Mouse (Mus musculus): Measurements from ENCODE around the gene Sult1a1. TPM values are rescaled to one million over a fixed set of nuclear protein-coding genes. Genes with fewer than 3 reads are reported as not detected.
"Not testable (repeated sequence)": the region's sequence is repeated elsewhere in the genome, so short reads cannot be mapped to it uniquely, and the experiment has no call there.

Gene Sult1a1
- total RNA-seq, 2 experiments from 2014 or later, result 9.5 to 11.1 TPM

GRCm38 (mm10) chr7:126697838-126698237, 21.6 kb upstream of the Sult1a1 start:
- DNase-seq (ENCODE audit: extremely low spot score in 1 of 2, low spot score in 1 of 2), result no peak

- no peak for DNase-seq (ENCODE audit: extremely low spot score in 1 of 2, low spot score in 1 of 2)
These were observed 20.7 kb upstream of the Sult1a1 start for GRCm38 (mm10) chr7:126696886-126697285.

GRCm38 (mm10) chr7:126696303-126696702, 20.1 kb upstream of the Sult1a1 start:
- no peak for DNase-seq (ENCODE audit: extremely low spot score in 1 of 2, low spot score in 1 of 2)

GRCm38 (mm10) chr7:126695631-126696207, 19.5 kb upstream of the Sult1a1 start, which contains the start of gene Slx1b:
Gene Slx1b, minus strand, starts transcription at chr7:126695784.
- DNase-seq (ENCODE audit: extremely low spot score in 1 of 2, low spot score in 1 of 2), result peak; percentile 84 to 88

DNA sequence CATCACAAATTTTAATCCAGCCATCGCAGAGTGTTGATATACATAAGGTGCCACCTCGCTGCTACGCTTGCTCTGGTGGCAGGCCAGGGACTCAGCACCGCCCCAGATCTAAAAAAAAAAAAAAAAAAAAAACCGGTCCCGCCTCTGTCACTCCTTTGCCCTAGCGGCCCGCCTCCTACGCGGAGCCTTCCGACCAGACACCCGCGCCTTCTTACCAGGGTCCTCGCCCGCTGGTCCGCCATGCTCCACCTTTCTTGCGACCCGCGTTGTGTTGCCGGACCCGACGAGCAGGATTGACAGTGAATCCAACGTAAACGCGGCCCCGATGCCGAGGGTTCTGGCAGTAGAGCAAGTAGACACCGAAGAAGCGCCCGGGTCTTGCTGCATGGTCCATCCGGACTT, 19.0 kb upstream of the Sult1a1 start, which contains the start of gene Bola2:
Bola2 (plus strand) TSS at position 192 of the 402 bp plus-strand sequence.
- peak in 1 of 2 experiments; percentile 48 for DNase-seq (ENCODE audit: extremely low spot score in 1 of 2, low spot score in 1 of 2)

- DNase-seq (ENCODE audit: extremely low spot score in 1 of 2, low spot score in 1 of 2), result no peak
These were observed 18.3 kb upstream of the Sult1a1 start for GRCm38 (mm10) chr7:126694441-126695051.

GRCm38 (mm10) chr7:126693781-126694180, 17.5 kb upstream of the Sult1a1 start:
- no peak for DNase-seq (ENCODE audit: extremely low spot score in 1 of 2, low spot score in 1 of 2)

DNA sequence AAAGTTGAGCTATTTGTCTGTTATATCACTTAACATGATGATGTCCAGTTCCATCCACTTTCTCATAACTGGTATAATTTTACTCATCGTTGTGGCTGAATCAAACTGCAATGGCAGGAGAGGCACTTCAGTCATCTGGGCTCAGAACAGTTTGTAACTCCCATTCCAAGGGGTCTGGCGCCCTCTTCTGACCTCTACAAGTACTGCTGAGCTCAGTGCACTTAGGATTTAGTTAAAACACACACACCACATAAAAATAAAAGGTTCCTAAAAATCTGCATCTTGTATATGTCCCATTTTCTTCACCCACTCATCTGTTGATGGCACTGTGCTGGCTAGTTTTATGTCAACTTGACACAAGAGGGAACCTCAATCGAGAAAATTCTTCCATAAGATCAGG, 17.0 kb upstream of the Sult1a1 start:
- DNase-seq (ENCODE audit: extremely low spot score in 1 of 2, low spot score in 1 of 2), result peak; percentile 62 to 91

- no peak for DNase-seq (ENCODE audit: extremely low spot score in 1 of 2, low spot score in 1 of 2)
These were observed 16.2 kb upstream of the Sult1a1 start for GRCm38 (mm10) chr7:126692426-126692825.

- no peak for DNase-seq (ENCODE audit: extremely low spot score in 1 of 2, low spot score in 1 of 2)
These were observed 15.4 kb upstream of the Sult1a1 start for GRCm38 (mm10) chr7:126691676-126692075.

GRCm38 (mm10) chr7:126690737-126691136, 14.5 kb upstream of the Sult1a1 start:
- DNase-seq (ENCODE audit: extremely low spot score in 1 of 2, low spot score in 1 of 2), result no peak

GRCm38 (mm10) chr7:126689021-126689420, 12.8 kb upstream of the Sult1a1 start:
- no peak for DNase-seq (ENCODE audit: extremely low spot score in 1 of 2, low spot score in 1 of 2)

- DNase-seq (ENCODE audit: extremely low spot score in 1 of 2, low spot score in 1 of 2), result not testable (repeated sequence)
These were observed 11.9 kb upstream of the Sult1a1 start for GRCm38 (mm10) chr7:126688156-126688555.

DNA sequence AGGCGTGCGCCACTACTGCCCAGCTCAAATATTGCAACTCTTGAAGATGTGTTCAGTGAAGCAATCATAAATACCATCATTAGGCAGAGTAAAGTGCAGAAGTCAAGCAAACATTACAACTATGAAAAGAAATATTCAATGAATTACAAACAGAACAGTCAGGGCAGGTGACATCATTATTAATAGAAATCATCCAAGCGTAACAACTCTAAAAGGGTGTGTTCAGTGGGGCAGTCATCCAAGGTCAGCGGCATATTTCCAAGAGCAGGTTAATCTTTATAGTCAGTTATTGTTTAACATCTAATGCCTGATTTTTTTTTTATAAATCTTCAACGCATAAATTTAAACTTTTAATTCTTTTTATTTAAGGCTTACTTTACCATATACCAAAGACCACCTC, 5.0 kb upstream of the Sult1a1 start:
- DNase-seq (ENCODE audit: extremely low spot score in 1 of 2, low spot score in 1 of 2), result no peak

GRCm38 (mm10) chr7:126679683-126680082, 3.5 kb upstream of the Sult1a1 start:
- DNase-seq (ENCODE audit: extremely low spot score in 1 of 2, low spot score in 1 of 2), result no peak

GRCm38 (mm10) chr7:126678545-126679341, 2.5 kb upstream of the Sult1a1 start:
- DNase-seq (ENCODE audit: extremely low spot score in 1 of 2, low spot score in 1 of 2), result no peak

- no peak for DNase-seq (ENCODE audit: extremely low spot score in 1 of 2, low spot score in 1 of 2)
These were observed 494 bp upstream of the Sult1a1 start for GRCm38 (mm10) chr7:126676631-126677220.

DNA sequence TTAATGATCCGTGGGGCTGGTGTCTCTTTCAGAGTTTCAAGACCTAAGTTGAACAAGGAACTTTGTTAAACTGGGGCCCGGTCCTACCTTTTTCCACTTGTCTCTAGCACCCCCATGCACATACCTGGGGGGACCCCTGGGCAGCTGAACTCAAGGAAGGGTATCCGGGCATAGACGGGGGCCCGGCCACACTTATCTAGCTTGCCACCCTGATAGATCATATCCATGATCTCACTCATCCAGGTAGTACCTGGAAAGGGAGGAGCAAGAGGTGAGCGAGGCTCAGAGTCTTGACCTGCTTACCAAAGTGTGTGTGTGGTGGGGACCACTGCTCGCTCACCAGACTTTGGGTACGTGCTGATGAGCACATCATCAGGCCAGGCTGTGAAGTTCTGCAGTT, 1.1 kb downstream of the Sult1a1 start:
- DNase-seq (ENCODE audit: extremely low spot score in 1 of 2, low spot score in 1 of 2), result no peak

DNA sequence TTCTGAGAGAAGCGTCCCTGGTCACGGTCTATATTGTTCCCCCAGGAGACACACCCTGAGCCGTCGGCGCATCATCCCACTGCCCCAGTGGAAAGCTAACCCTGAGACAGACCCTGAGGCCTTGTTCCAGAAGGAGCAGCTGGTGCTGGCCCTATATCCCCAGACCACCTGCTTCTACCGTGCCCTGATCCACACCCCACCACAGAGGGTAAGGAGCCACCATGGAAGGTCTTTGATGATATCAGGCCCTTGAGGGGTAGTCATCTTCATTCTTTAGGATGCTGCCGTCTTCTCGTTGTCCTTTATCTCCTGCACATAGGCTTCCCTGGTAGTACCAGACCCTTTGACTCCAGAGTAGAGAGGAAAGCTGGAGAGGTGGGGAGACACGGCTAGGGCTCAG, 4.1 kb downstream of the Sult1a1 start:
- DNase-seq (ENCODE audit: extremely low spot score in 1 of 2, low spot score in 1 of 2), result no peak

- DNase-seq (ENCODE audit: extremely low spot score in 1 of 2, low spot score in 1 of 2), result no peak
These were observed 6.1 kb downstream of the Sult1a1 start for GRCm38 (mm10) chr7:126670152-126670551.

DNA sequence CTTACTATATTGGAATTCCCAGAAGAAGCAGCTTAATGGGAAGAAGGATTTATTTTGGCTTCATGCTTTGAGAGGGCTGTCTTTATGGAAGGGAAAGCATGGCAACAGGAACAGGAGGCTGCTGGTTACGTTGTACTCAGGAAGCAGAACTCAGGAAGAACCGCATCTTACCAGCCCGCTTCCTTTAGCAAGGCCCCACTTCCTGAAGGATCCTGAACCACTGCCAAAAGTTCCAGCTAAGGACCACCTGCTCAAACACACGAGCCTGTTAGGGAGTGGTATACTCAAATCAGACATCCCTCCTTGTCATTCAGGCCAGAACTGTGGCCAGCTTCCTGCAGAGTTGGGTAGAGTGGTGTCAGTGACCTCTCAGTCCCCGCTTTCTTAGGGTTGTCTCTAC, 7.8 kb downstream of the Sult1a1 start:
- no peak for DNase-seq (ENCODE audit: extremely low spot score in 1 of 2, low spot score in 1 of 2)
